Mouse (Mus musculus): ENCODE data around the gene Fbxo41. TPM values are rescaled to one million over a fixed set of nuclear protein-coding genes. Genes with fewer than 3 reads are reported as not detected.

The Fbxo41 gene
- total and polyA plus RNA-seq, 3 experiments: 0.02 TPM; not detected in 1

GRCm38 (mm10) chr6:85465381-85465780, 37.4 kb downstream of the Fbxo41 start:
- no peaks in the 10 kb centered on the region for H3K79me2 ChIP-seq (replicated peaks; ENCODE audit: control insufficient read depth, insufficient read depth, low read length)
- H3K36me3 ChIP-seq (ENCODE audit: control insufficient read depth, insufficient read depth, low read length): no peaks in the 10 kb centered on the region
- no peak for DNase-seq
- intact Hi-C loops (cut with DNase I): no loop called here
- H3K9ac ChIP-seq (ENCODE audit: low read depth, low read length): no peak overlapping the region
- TF ChIP-seq CTCF (IDR thresholded peaks at IDR 0.05) (peak; percentile 49), POLR2A (IDR thresholded peaks at IDR 0.05; ENCODE audit: insufficient read depth, low read depth, low read length) (no peak), EP300 (IDR thresholded peaks at IDR 0.05; ENCODE audit: insufficient read depth, low read depth, low read length) (no peak)
- no peaks in the 10 kb centered on the region for H3K4me1 ChIP-seq (ENCODE audit: control insufficient read depth, insufficient read depth, low read length)
- no peak overlapping the region for H3K27ac ChIP-seq
- no peaks in the 10 kb centered on the region for H3K27me3 ChIP-seq (ENCODE audit: control insufficient read depth, insufficient read depth, low read length)
- no peak overlapping the region for H3K4me3 ChIP-seq

GRCm38 (mm10) chr6:85459621-85460020, 43.2 kb downstream of the Fbxo41 start:
- Histone ChIP-seq H3K4me3 (no peak overlapping the region), H3K27me3 (ENCODE audit: control insufficient read depth, insufficient read depth, low read length) (no peaks in the 10 kb centered on the region), H3K4me1 (ENCODE audit: control insufficient read depth, insufficient read depth, low read length) (peaks cover 3% of the 10 kb centered on the region; the same call in 1 of the 2 replicates), H3K9ac (ENCODE audit: low read depth, low read length) (no peak overlapping the region), H3K79me2 (replicated peaks; ENCODE audit: control insufficient read depth, insufficient read depth, low read length) (peaks cover 3% of the 10 kb centered on the region; the same call in 1 of the 2 replicates), H3K36me3 (ENCODE audit: control insufficient read depth, insufficient read depth, low read length) (no peaks in the 10 kb centered on the region), H3K27ac (no peak overlapping the region)
- DNase-seq: no peak
- 82% methylated on average over 2 of the region's 2 CpGs for WGBS
- intact Hi-C loops (cut with DNase I): loop anchor here (5.0 to 10.0 kb wide), 2 partner anchors 128 to 455 kb away; partner anchors contain the start of genes Alms1, Nat8f1 and Tprkb
- TF ChIP-seq CTCF (IDR thresholded peaks at IDR 0.05) (peak; percentile 11; the same call in 1 of the 2 replicates), POLR2A (IDR thresholded peaks at IDR 0.05; ENCODE audit: insufficient read depth, low read depth, low read length) (no peak), EP300 (IDR thresholded peaks at IDR 0.05; ENCODE audit: insufficient read depth, low read depth, low read length) (no peak)

- DNase-seq: no peak
- 8% methylated on average over 7 of the region's 7 CpGs for WGBS
- Histone ChIP-seq H3K27ac (peak overlapping the region; percentile 95), H3K36me3 (ENCODE audit: control insufficient read depth, insufficient read depth, low read length) (no peaks in the 10 kb centered on the region), H3K4me3 (peak overlapping the region; percentile 99), H3K79me2 (replicated peaks; ENCODE audit: control insufficient read depth, insufficient read depth, low read length) (peaks cover 3% of the 10 kb centered on the region; the same call in 1 of the 2 replicates), H3K4me1 (ENCODE audit: control insufficient read depth, insufficient read depth, low read length) (peaks cover 8% of the 10 kb centered on the region), H3K27me3 (ENCODE audit: control insufficient read depth, insufficient read depth, low read length) (no peaks in the 10 kb centered on the region), H3K9ac (ENCODE audit: low read depth, low read length) (peak overlapping the region; percentile 86)
- intact Hi-C loops (cut with DNase I): loop anchor here (5.0 to 10.0 kb wide), 3 partner anchors 121 to 509 kb away; partner anchors contain the start of genes Dusp11, Nat8f1, Sfxn5 and Tprkb
- TF ChIP-seq CTCF (IDR thresholded peaks at IDR 0.05) (no peak), POLR2A (IDR thresholded peaks at IDR 0.05; ENCODE audit: insufficient read depth, low read depth, low read length) (no peak), EP300 (IDR thresholded peaks at IDR 0.05; ENCODE audit: insufficient read depth, low read depth, low read length) (no peak)
These were observed 50.0 kb downstream of the Fbxo41 start for GRCm38 (mm10) chr6:85452816-85453215.

GRCm38 (mm10) chr6:85452411-85452665, 50.5 kb downstream of the Fbxo41 start:
- DNase-seq: no peak
- Histone ChIP-seq H3K79me2 (replicated peaks; ENCODE audit: control insufficient read depth, insufficient read depth, low read length) (peaks cover 3% of the 10 kb centered on the region; the same call in 1 of the 2 replicates), H3K27me3 (ENCODE audit: control insufficient read depth, insufficient read depth, low read length) (no peaks in the 10 kb centered on the region), H3K4me1 (ENCODE audit: control insufficient read depth, insufficient read depth, low read length) (peaks cover 8% of the 10 kb centered on the region), H3K4me3 (peak overlapping the region; percentile 99), H3K9ac (ENCODE audit: low read depth, low read length) (peak overlapping the region; percentile 86), H3K36me3 (ENCODE audit: control insufficient read depth, insufficient read depth, low read length) (no peaks in the 10 kb centered on the region), H3K27ac (peak overlapping the region; percentile 95)
- intact Hi-C loops (cut with DNase I): loop anchor here (5.0 to 10.0 kb wide), 3 partner anchors 120 to 510 kb away; partner anchors contain the start of genes Dusp11, Nat8f1, Sfxn5 and Tprkb
- TF ChIP-seq CTCF (IDR thresholded peaks at IDR 0.05) (no peak), EP300 (IDR thresholded peaks at IDR 0.05; ENCODE audit: insufficient read depth, low read depth, low read length) (no peak), POLR2A (IDR thresholded peaks at IDR 0.05; ENCODE audit: insufficient read depth, low read depth, low read length) (no peak)
- under 1% methylated on average over 15 of the region's 15 CpGs for WGBS

GRCm38 (mm10) chr6:85451664-85452410, 51.0 kb downstream of the Fbxo41 start, which contains the start of gene Pradc1:
Gene Pradc1, minus strand, starts transcription at chr6:85451970.
- peak within 1 kb of the TSS; percentile 93 for H3K9ac ChIP-seq (ENCODE audit: low read depth, low read length)
- H3K79me2 ChIP-seq (replicated peaks; ENCODE audit: control insufficient read depth, insufficient read depth, low read length): peaks cover 3% of the 10 kb centered on the region; the same call in 1 of the 2 replicates
- peak; percentile 97 to 98 for DNase-seq
- H3K27me3 ChIP-seq (ENCODE audit: control insufficient read depth, insufficient read depth, low read length): no peaks in the 10 kb centered on the region
- no peaks in the 10 kb centered on the region for H3K36me3 ChIP-seq (ENCODE audit: control insufficient read depth, insufficient read depth, low read length)
- intact Hi-C loops (cut with DNase I): loop anchor here (5.0 to 10.0 kb wide), 3 partner anchors 120 to 510 kb away; partner anchors contain the start of genes Dusp11, Nat8f1, Sfxn5 and Tprkb
- peak within 1 kb of the TSS; percentile 99 for H3K4me3 ChIP-seq
- WGBS: under 1% methylated on average over 54 of the region's 54 CpGs
- TF ChIP-seq POLR2A (IDR thresholded peaks at IDR 0.05; ENCODE audit: insufficient read depth, low read depth, low read length): peak; percentile 73
- TF ChIP-seq CTCF (IDR thresholded peaks at IDR 0.05): no peak
- peak; percentile 85 for TF ChIP-seq EP300 (IDR thresholded peaks at IDR 0.05; ENCODE audit: insufficient read depth, low read depth, low read length)
- peaks cover 8% of the 10 kb centered on the region for H3K4me1 ChIP-seq (ENCODE audit: control insufficient read depth, insufficient read depth, low read length)
- H3K27ac ChIP-seq: peak within 1 kb of the TSS; percentile 95

Measured in heart, adult 2 months (tissue).